Mouse (Mus musculus) intestine, embryonic 16.5 days (tissue): Measurements from ENCODE around the gene Grin3b. TPM values are rescaled to one million over a fixed set of nuclear protein-coding genes. Genes with fewer than 3 reads are reported as not detected.
"Not testable (repeated sequence)": the region's sequence is repeated elsewhere in the genome, so short reads cannot be mapped to it uniquely, and the experiment has no call there.

Experiments
- ATAC-seq: fragments of 200-750 bp; cut with Nextera tagmentation; 2 replicates; pipeline ENCODE4 v1.8.0; 2017; ENCODE audit warnings: moderate TSS enrichment, moderate library complexity
- H3K27ac ChIP-seq: fragments of 300-500 bp; sonication (generic); 2 replicates; pipeline ENCODE4 v1.5.1; 2014; ENCODE audit warnings: mild to moderate bottlenecking, low read length
- H3K27me3 ChIP-seq: fragments of 300-500 bp; sonication (generic); replicated peaks from 2 replicates; pipeline ENCODE4 v1.6.1; 2014; ENCODE audit warnings: low read length, control low read depth, mixed read lengths; ENCODE audit not compliant: control insufficient read depth, insufficient read depth
- H3K36me3 ChIP-seq: fragments of 300-500 bp; sonication (generic); 2 replicates; pipeline ENCODE4 v1.6.1; 2014; ENCODE audit warnings: low read length, control low read depth; ENCODE audit not compliant: control insufficient read depth, insufficient read depth
- H3K4me1 ChIP-seq: fragments of 300-500 bp; sonication (generic); 2 replicates; pipeline ENCODE4 v1.6.1; 2014; ENCODE audit warnings: low read length, control low read depth, mixed read lengths; ENCODE audit not compliant: control insufficient read depth, insufficient read depth
- H3K4me2 ChIP-seq: fragments of 300-500 bp; sonication (generic); 2 replicates; pipeline ENCODE4 v1.6.1; 2014; ENCODE audit warnings: low read depth, low read length, control low read depth
- H3K4me3 ChIP-seq: fragments of 300-500 bp; sonication (generic); 2 replicates; pipeline ENCODE4 v1.5.1; 2014; ENCODE audit warnings: mild to moderate bottlenecking, low read length
- H3K9ac ChIP-seq: fragments of 300-500 bp; sonication (generic); 2 replicates; pipeline ENCODE4 v1.6.1; 2014; ENCODE audit warnings: low read depth, low read length
- H3K9me3 ChIP-seq: fragments of 300-500 bp; sonication (generic); 2 replicates; pipeline ENCODE4 v1.6.1; 2016; ENCODE audit warnings: low read length, control low read depth; ENCODE audit not compliant: control insufficient read depth
- WGBS: fragments of 180-500 bp; shearing (Covaris S2); extraction: QIAGEN DNeasy Blood & Tissue Kit; methylation state at CpG from one replicate; pipeline ENCODE4 v1.1.7; 2014; 5-methylcytosine and 5-hydroxymethylcytosine counted together
- polyA plus RNA-seq: library from polyadenylated mRNA; unstranded; fragments of >200 nt; fragmentation: Nextera tagmentation; extraction: Ambion mirVana; gene quantifications from 2 replicates; pipeline ENCODE4 v1.2.1, GENCODE M21; 2015

Gene Grin3b
- polyA plus RNA-seq, 1 experiment from 2014 or later, result 0.16 TPM

GRCm38 (mm10) chr10:79959412-79959811, 11.1 kb upstream of the Grin3b start:
- Histone ChIP-seq H3K4me3 (peak overlapping the region; percentile 98), H3K36me3 (peaks cover 12% of the 10 kb centered on the region; the same call in 1 of the 2 replicates), H3K4me2 (0 out of 2 replicates have a peak overlapping the region, but pooled peaks have one; percentile 71), H3K4me1 (peaks cover 12% of the 10 kb centered on the region; the same call in 1 of the 2 replicates)
- not testable (repeated sequence) for H3K27me3 ChIP-seq, H3K9me3 ChIP-seq, H3K27ac ChIP-seq, H3K9ac ChIP-seq
- WGBS, result 28% methylated on average over 10 of the region's 10 CpGs
- peak; percentile 38; the same call in 1 of the 2 replicates for ATAC-seq

- peak; percentile 94 for ATAC-seq
- peaks cover 12% of the 10 kb centered on the region; the same call in 1 of the 2 replicates for H3K4me1 ChIP-seq
- peak within 1 kb of the TSS; percentile 75 for H3K27ac ChIP-seq
- peak within 1 kb of the TSS; percentile 71 for H3K4me2 ChIP-seq
- H3K4me3 ChIP-seq, result peak within 1 kb of the TSS; percentile 98
- no peaks in the 10 kb centered on the region for H3K27me3 ChIP-seq
- WGBS, result under 1% methylated on average over 61 of the region's 61 CpGs
- peak within 1 kb of the TSS; percentile 92 for H3K9ac ChIP-seq
- no peaks in the 10 kb centered on the region for H3K9me3 ChIP-seq
- H3K36me3 ChIP-seq, result peaks cover 18% of the 10 kb centered on the region
These were observed 10.5 kb upstream of the Grin3b start, which contains the start of gene Wdr18 for GRCm38 (mm10) chr10:79959847-79960601. Gene Wdr18 (plus strand): TSS chr10:79960152.

GRCm38 (mm10) chr10:79960671-79961294, 9.7 kb upstream of the Grin3b start:
- no peaks in the 10 kb centered on the region for H3K27me3 ChIP-seq
- peak overlapping the region; percentile 71 for H3K4me2 ChIP-seq
- H3K9ac ChIP-seq, result peak overlapping the region; percentile 92
- no peak for ATAC-seq
- 10% methylated on average over 10 of the region's 10 CpGs for WGBS
- H3K4me3 ChIP-seq, result peak overlapping the region; percentile 98
- H3K27ac ChIP-seq, result peak overlapping the region; percentile 75
- H3K9me3 ChIP-seq, result no peaks in the 10 kb centered on the region
- H3K36me3 ChIP-seq, result peaks cover 26% of the 10 kb centered on the region
- peaks cover 12% of the 10 kb centered on the region; the same call in 1 of the 2 replicates for H3K4me1 ChIP-seq

- Histone ChIP-seq H3K27me3 (no peaks in the 10 kb centered on the region), H3K9me3 (no peaks in the 10 kb centered on the region), H3K4me3 (no peak overlapping the region), H3K27ac (no peak overlapping the region), H3K36me3 (peaks cover 47% of the 10 kb centered on the region), H3K4me1 (peaks cover 7% of the 10 kb centered on the region; the same call in 1 of the 2 replicates), H3K4me2 (no peak overlapping the region), H3K9ac (no peak overlapping the region)
- WGBS, result 92% methylated on average over 7 of the region's 7 CpGs
- no peak for ATAC-seq
These were observed 5.8 kb upstream of the Grin3b start for GRCm38 (mm10) chr10:79964727-79965126.

GRCm38 (mm10) chr10:79965325-79965724, 5.2 kb upstream of the Grin3b start:
- peaks cover 47% of the 10 kb centered on the region for H3K36me3 ChIP-seq
- 94% methylated on average over 5 of the region's 5 CpGs for WGBS

GRCm38 (mm10) chr10:79966886-79967400, 3.6 kb upstream of the Grin3b start:
- Histone ChIP-seq H3K9me3 (no peaks in the 10 kb centered on the region), H3K27ac (no peak overlapping the region), H3K36me3 (peaks cover 47% of the 10 kb centered on the region), H3K4me1 (peaks cover 10% of the 10 kb centered on the region), H3K9ac (no peak overlapping the region), H3K27me3 (peaks cover 15% of the 10 kb centered on the region), H3K4me2 (no peak overlapping the region), H3K4me3 (no peak overlapping the region)
- WGBS, result 94% methylated on average over 5 of the region's 5 CpGs
- no peak for ATAC-seq

More at GRCm38 (mm10) chr10:79965325-79965724, 5.2 kb upstream of the Grin3b start:
- no peak overlapping the region for H3K9ac ChIP-seq
- ATAC-seq, result no peak
- H3K27ac ChIP-seq, result no peak overlapping the region
- H3K9me3 ChIP-seq, result no peaks in the 10 kb centered on the region
- no peaks in the 10 kb centered on the region; the same call in 1 of the 2 replicates for H3K27me3 ChIP-seq
- no peak overlapping the region for H3K4me2 ChIP-seq
- peaks cover 7% of the 10 kb centered on the region; the same call in 1 of the 2 replicates for H3K4me1 ChIP-seq
- no peak overlapping the region for H3K4me3 ChIP-seq

- Histone ChIP-seq H3K4me1 (peaks cover 10% of the 10 kb centered on the region), H3K36me3 (peaks cover 37% of the 10 kb centered on the region), H3K4me3 (no peak overlapping the region), H3K27ac (no peak overlapping the region), H3K4me2 (no peak overlapping the region), H3K9me3 (no peaks in the 10 kb centered on the region), H3K27me3 (peaks cover 15% of the 10 kb centered on the region), H3K9ac (no peak overlapping the region)
- WGBS, result 67% methylated on average over 1 of the region's 1 CpGs
- ATAC-seq, result no peak
These were observed 2.3 kb upstream of the Grin3b start for GRCm38 (mm10) chr10:79968181-79968580.

GRCm38 (mm10) chr10:79969124-79969568, 1.4 kb upstream of the Grin3b start:
- Histone ChIP-seq H3K36me3 (peaks cover 37% of the 10 kb centered on the region), H3K4me1 (peaks cover 10% of the 10 kb centered on the region), H3K4me3 (no peak overlapping the region), H3K9me3 (no peaks in the 10 kb centered on the region), H3K4me2 (no peak overlapping the region), H3K9ac (no peak overlapping the region), H3K27ac (no peak overlapping the region), H3K27me3 (peaks cover 15% of the 10 kb centered on the region)
- 17% methylated on average over 3 of the region's 3 CpGs for WGBS
- no peak for ATAC-seq

- ATAC-seq, result 0 out of 2 replicates have a peak, but pooled peaks have one; percentile 11
- WGBS, result 4% methylated on average over 21 of the region's 21 CpGs
These were observed 625 bp downstream of the Grin3b start for GRCm38 (mm10) chr10:79971183-79971497.

More at GRCm38 (mm10) chr10:79971183-79971497, 625 bp downstream of the Grin3b start:
- H3K36me3 ChIP-seq, result peaks cover 24% of the 10 kb centered on the region
- H3K27ac ChIP-seq, result no peak overlapping the region
- no peaks in the 10 kb centered on the region for H3K9me3 ChIP-seq
- peak overlapping the region; percentile 64 for H3K9ac ChIP-seq
- peaks cover 10% of the 10 kb centered on the region for H3K4me1 ChIP-seq
- H3K27me3 ChIP-seq, result peaks cover 15% of the 10 kb centered on the region
- peak overlapping the region; percentile 51 for H3K4me3 ChIP-seq
- H3K4me2 ChIP-seq, result peak overlapping the region; percentile 85
